Mouse (Mus musculus): ENCODE results near the gene Ptges3. TPM values are rescaled to one million over a fixed set of nuclear protein-coding genes. Genes with fewer than 3 reads are reported as not detected.

Ptges3 gene
- 171 and 201 TPM in 2 replicates for polyA plus RNA-seq (2015; fragmentation: Nextera tagmentation; extraction: Ambion mirVana)

- Histone ChIP-seq H3K4me2 (ENCODE audit: low read depth, low read length) (peak within 1 kb of the TSS; percentile 99), H3K9me3 (replicated peaks; ENCODE audit: control insufficient read depth, low read length) (no peaks in the 10 kb centered on the region), H3K27ac (ENCODE audit: low read length) (peak within 1 kb of the TSS; percentile 97), H3K4me3 (ENCODE audit: low read depth, low read length) (peak within 1 kb of the TSS; percentile 93), H3K27me3 (ENCODE audit: control insufficient read depth, insufficient read depth, low read depth, low read length) (no peaks in the 10 kb centered on the region), H3K9ac (ENCODE audit: low read depth, low read length) (peak within 1 kb of the TSS; percentile 91), H3K36me3 (ENCODE audit: control insufficient read depth, insufficient read depth) (peaks cover 1% of the 10 kb centered on the region; the same call in 1 of the 2 replicates), H3K4me1 (ENCODE audit: control insufficient read depth, low read depth, low read length) (peaks cover 28% of the 10 kb centered on the region)
- ATAC-seq (ENCODE audit: low read depth): peak; percentile 88
- WGBS (ENCODE audit: insufficient replicate concordance): under 1% methylated on average over 56 of the region's 72 CpGs
Measured at GRCm38 (mm10) chr10:128058601-128059151, at the start of gene Ptges3. TSS of gene Ptges3 (plus strand) at chr10:128058954.

GRCm38 (mm10) chr10:128009735-128010134 lies 49.0 kb upstream of the Ptges3 start:
- no peak for ATAC-seq (ENCODE audit: low read depth)
- H3K36me3 ChIP-seq (ENCODE audit: control insufficient read depth, insufficient read depth): no peaks in the 10 kb centered on the region
- no peak overlapping the region for H3K4me2 ChIP-seq (ENCODE audit: low read depth, low read length)
- no peaks in the 10 kb centered on the region for H3K4me1 ChIP-seq (ENCODE audit: control insufficient read depth, low read depth, low read length)
- WGBS (ENCODE audit: insufficient replicate concordance): 51% methylated on average over 5 of the region's 5 CpGs
- no peak overlapping the region for H3K4me3 ChIP-seq (ENCODE audit: low read depth, low read length)
- no peaks in the 10 kb centered on the region for H3K9me3 ChIP-seq (replicated peaks; ENCODE audit: control insufficient read depth, low read length)
- H3K27ac ChIP-seq (ENCODE audit: low read length): no peak overlapping the region
- H3K27me3 ChIP-seq (ENCODE audit: control insufficient read depth, insufficient read depth, low read depth, low read length): no peaks in the 10 kb centered on the region
- H3K9ac ChIP-seq (ENCODE audit: low read depth, low read length): no peak overlapping the region

GRCm38 (mm10) chr10:128015068-128015934 lies 43.5 kb upstream of the Ptges3 start, which contains the start of gene Prim1:
TSS of gene Prim1 (plus strand) at chr10:128015168.
- peak; percentile 98 for ATAC-seq (ENCODE audit: low read depth)
- peak within 1 kb of the TSS; percentile 78 for H3K9ac ChIP-seq (ENCODE audit: low read depth, low read length)
- H3K27ac ChIP-seq (ENCODE audit: low read length): peak within 1 kb of the TSS; percentile 79
- no peaks in the 10 kb centered on the region for H3K27me3 ChIP-seq (ENCODE audit: control insufficient read depth, insufficient read depth, low read depth, low read length)
- 1% methylated on average over 31 of the region's 31 CpGs for WGBS (ENCODE audit: insufficient replicate concordance)
- H3K4me3 ChIP-seq (ENCODE audit: low read depth, low read length): peak within 1 kb of the TSS; percentile 97
- H3K4me2 ChIP-seq (ENCODE audit: low read depth, low read length): peak within 1 kb of the TSS; percentile 84
- H3K36me3 ChIP-seq (ENCODE audit: control insufficient read depth, insufficient read depth): peaks cover 18% of the 10 kb centered on the region
- H3K4me1 ChIP-seq (ENCODE audit: control insufficient read depth, low read depth, low read length): peaks cover 2% of the 10 kb centered on the region; the same call in 1 of the 2 replicates
- H3K9me3 ChIP-seq (replicated peaks; ENCODE audit: control insufficient read depth, low read length): no peaks in the 10 kb centered on the region

- Histone ChIP-seq H3K27me3 (ENCODE audit: control insufficient read depth, insufficient read depth, low read depth, low read length) (no peaks in the 10 kb centered on the region), H3K4me2 (ENCODE audit: low read depth, low read length) (no peak overlapping the region), H3K36me3 (ENCODE audit: control insufficient read depth, insufficient read depth) (peaks cover 62% of the 10 kb centered on the region), H3K9ac (ENCODE audit: low read depth, low read length) (no peak overlapping the region), H3K9me3 (replicated peaks; ENCODE audit: control insufficient read depth, low read length) (no peaks in the 10 kb centered on the region), H3K4me1 (ENCODE audit: control insufficient read depth, low read depth, low read length) (no peaks in the 10 kb centered on the region), H3K4me3 (ENCODE audit: low read depth, low read length) (no peak overlapping the region), H3K27ac (ENCODE audit: low read length) (no peak overlapping the region)
- no peak for ATAC-seq (ENCODE audit: low read depth)
- WGBS (ENCODE audit: insufficient replicate concordance): 87% methylated on average over 5 of the region's 5 CpGs
Measured at GRCm38 (mm10) chr10:128022196-128022595, 36.6 kb upstream of the Ptges3 start.

GRCm38 (mm10) chr10:128023496-128023895 lies 35.3 kb upstream of the Ptges3 start:
- Histone ChIP-seq H3K36me3 (ENCODE audit: control insufficient read depth, insufficient read depth) (peaks cover 63% of the 10 kb centered on the region), H3K4me1 (ENCODE audit: control insufficient read depth, low read depth, low read length) (no peaks in the 10 kb centered on the region), H3K27ac (ENCODE audit: low read length) (no peak overlapping the region), H3K9me3 (replicated peaks; ENCODE audit: control insufficient read depth, low read length) (no peaks in the 10 kb centered on the region), H3K27me3 (ENCODE audit: control insufficient read depth, insufficient read depth, low read depth, low read length) (no peaks in the 10 kb centered on the region), H3K4me2 (ENCODE audit: low read depth, low read length) (no peak overlapping the region), H3K9ac (ENCODE audit: low read depth, low read length) (no peak overlapping the region), H3K4me3 (ENCODE audit: low read depth, low read length) (no peak overlapping the region)
- ATAC-seq (ENCODE audit: low read depth): no peak
- 92% methylated on average over 10 of the region's 10 CpGs for whole genome bisulfite sequencing (ENCODE audit: insufficient replicate concordance)

GRCm38 (mm10) chr10:128029931-128030330 lies 28.8 kb upstream of the Ptges3 start:
- no peak for ATAC-seq (ENCODE audit: low read depth)
- Histone ChIP-seq H3K9ac (ENCODE audit: low read depth, low read length) (no peak overlapping the region), H3K36me3 (ENCODE audit: control insufficient read depth, insufficient read depth) (peaks cover 43% of the 10 kb centered on the region), H3K4me1 (ENCODE audit: control insufficient read depth, low read depth, low read length) (peaks cover 5% of the 10 kb centered on the region), H3K27me3 (ENCODE audit: control insufficient read depth, insufficient read depth, low read depth, low read length) (no peaks in the 10 kb centered on the region), H3K4me3 (ENCODE audit: low read depth, low read length) (no peak overlapping the region), H3K4me2 (ENCODE audit: low read depth, low read length) (no peak overlapping the region), H3K9me3 (replicated peaks; ENCODE audit: control insufficient read depth, low read length) (no peaks in the 10 kb centered on the region), H3K27ac (ENCODE audit: low read length) (no peak overlapping the region)
- WGBS (ENCODE audit: insufficient replicate concordance): 81% methylated on average over 7 of the region's 7 CpGs

- ATAC-seq (ENCODE audit: low read depth): no peak
- Histone ChIP-seq H3K27me3 (ENCODE audit: control insufficient read depth, insufficient read depth, low read depth, low read length) (no peaks in the 10 kb centered on the region), H3K9ac (ENCODE audit: low read depth, low read length) (no peak overlapping the region), H3K4me1 (ENCODE audit: control insufficient read depth, low read depth, low read length) (peaks cover 6% of the 10 kb centered on the region), H3K36me3 (ENCODE audit: control insufficient read depth, insufficient read depth) (peaks cover 37% of the 10 kb centered on the region), H3K4me3 (ENCODE audit: low read depth, low read length) (no peak overlapping the region), H3K9me3 (replicated peaks; ENCODE audit: control insufficient read depth, low read length) (no peaks in the 10 kb centered on the region), H3K4me2 (ENCODE audit: low read depth, low read length) (no peak overlapping the region), H3K27ac (ENCODE audit: low read length) (no peak overlapping the region)
- WGBS (ENCODE audit: insufficient replicate concordance): 21% methylated on average over 2 of the region's 2 CpGs
Measured at GRCm38 (mm10) chr10:128030860-128031259, 27.9 kb upstream of the Ptges3 start.

GRCm38 (mm10) chr10:128036746-128037425 lies 21.9 kb upstream of the Ptges3 start:
- H3K27me3 ChIP-seq (ENCODE audit: control insufficient read depth, insufficient read depth, low read depth, low read length): no peaks in the 10 kb centered on the region
- H3K9ac ChIP-seq (ENCODE audit: low read depth, low read length): peak overlapping the region; percentile 95
- peak overlapping the region; percentile 73 for H3K4me2 ChIP-seq (ENCODE audit: low read depth, low read length)
- H3K9me3 ChIP-seq (replicated peaks; ENCODE audit: control insufficient read depth, low read length): no peaks in the 10 kb centered on the region
- peaks cover 18% of the 10 kb centered on the region for H3K36me3 ChIP-seq (ENCODE audit: control insufficient read depth, insufficient read depth)
- peaks cover 41% of the 10 kb centered on the region for H3K4me1 ChIP-seq (ENCODE audit: control insufficient read depth, low read depth, low read length)
- peak overlapping the region; percentile 93 for H3K27ac ChIP-seq (ENCODE audit: low read length)
- ATAC-seq (ENCODE audit: low read depth): peak; percentile 10; the same call in 1 of the 2 replicates
- WGBS (ENCODE audit: insufficient replicate concordance): 1% methylated on average over 10 of the region's 10 CpGs
- peak overlapping the region; percentile 87 for H3K4me3 ChIP-seq (ENCODE audit: low read depth, low read length)
